Mouse (Mus musculus) thymus, adult 2 months (tissue): ENCODE results near the gene C530008M17Rik. TPM values are rescaled to one million over a fixed set of nuclear protein-coding genes. Genes with fewer than 3 reads are reported as not detected.

Source experiments
- DNase-seq: peaks from one replicate; pipeline ENCODE4 v3.0.0; 2021
- H3K27ac ChIP-seq: fragments of 200-500 bp; 2 replicates; pipeline ENCODE4 v1.5.1; 2012; ENCODE audit warnings: low read length, control low read depth; ENCODE audit not compliant: control insufficient read depth, insufficient read depth
- H3K27me3 ChIP-seq: fragments of 200-500 bp; 2 replicates; pipeline ENCODE4 v1.6.1; 2012; ENCODE audit warnings: mild to moderate bottlenecking, low read length, moderate library complexity, mixed read lengths; ENCODE audit not compliant: control insufficient read depth, insufficient read depth
- H3K36me3 ChIP-seq: fragments of 200-500 bp; 2 replicates; pipeline ENCODE4 v1.6.1; 2012; ENCODE audit warnings: mild to moderate bottlenecking, low read length, moderate library complexity; ENCODE audit not compliant: control insufficient read depth, insufficient read depth
- H3K4me1 ChIP-seq: fragments of 200-500 bp; replicated peaks from 2 replicates; pipeline ENCODE4 v1.6.1; 2012; ENCODE audit warnings: low read length; ENCODE audit not compliant: control insufficient read depth, insufficient read depth
- H3K4me3 ChIP-seq: fragments of 200-500 bp; 2 replicates; pipeline ENCODE4 v1.5.1; 2012; ENCODE audit warnings: mild to moderate bottlenecking, low read length, control low read depth, moderate library complexity; ENCODE audit not compliant: control insufficient read depth, insufficient read depth
- CTCF ChIP-seq: fragments of 200-500 bp; IDR thresholded peaks from 2 replicates; pipeline ENCODE4 v1.5.1; 2012; ENCODE audit warnings: mild to moderate bottlenecking, control low read depth, low read length, moderate library complexity, borderline replicate concordance; ENCODE audit not compliant: control insufficient read depth, poor library complexity, insufficient read depth; ENCODE audit errors: extremely low read depth
- POLR2A ChIP-seq: fragments of 200-500 bp; IDR thresholded peaks from 2 replicates; pipeline ENCODE4 v1.6.1; 2012; ENCODE audit warnings: mild to moderate bottlenecking, low read length, control low read depth, moderate library complexity; ENCODE audit not compliant: control insufficient read depth, poor library complexity, insufficient read depth; ENCODE audit errors: extremely low read depth
- WGBS: fragments of 180-500 bp; shearing (Covaris S2); methylation state at CpG from one replicate; pipeline ENCODE4 v1.1.7; 2018; 5-methylcytosine and 5-hydroxymethylcytosine counted together
- polyA plus RNA-seq: library from polyadenylated mRNA; depleted of rRNA; stranded (reverse); fragments of >200 nt; gene quantifications from 2 replicates; pipeline ENCODE4 v1.2.3, GENCODE M21; 2012

C530008M17Rik gene
- polyA plus RNA-seq, 1 experiment, result 1.3 TPM

DNA sequence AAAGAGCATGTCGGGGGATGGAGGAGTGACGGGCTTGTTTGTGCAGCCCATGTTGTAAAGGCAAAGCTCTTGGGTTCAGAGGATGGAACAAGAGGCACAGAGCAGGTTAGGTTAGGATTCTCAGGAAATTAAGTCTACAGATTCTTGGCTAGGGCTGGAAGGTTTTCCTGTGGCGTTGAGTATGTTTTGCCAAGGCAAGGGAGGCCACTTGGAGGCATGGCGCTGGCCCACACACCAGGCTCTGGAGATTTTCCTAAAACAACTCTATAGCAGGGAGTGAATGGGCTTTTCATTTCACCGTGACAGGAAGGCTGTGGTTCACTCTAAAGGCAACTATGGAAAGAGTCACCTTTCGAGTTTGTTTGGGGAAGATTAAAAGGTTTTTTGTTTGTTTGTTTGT, 32.3 kb downstream of the C530008M17Rik start:
- DNase-seq, result no peak
- WGBS, result 93% methylated on average over 6 of the region's 6 CpGs
- TF ChIP-seq CTCF (no peak), POLR2A (no peak)
- no peaks in the 10 kb centered on the region for H3K36me3 ChIP-seq
- no peak overlapping the region for H3K4me3 ChIP-seq
- no peaks in the 10 kb centered on the region for H3K27me3 ChIP-seq
- H3K27ac ChIP-seq, result no peak overlapping the region
- H3K4me1 ChIP-seq, result no peaks in the 10 kb centered on the region

- H3K4me1 ChIP-seq, result no peaks in the 10 kb centered on the region
Observed at GRCm38 (mm10) chr5:76690177-76690593, 33.9 kb downstream of the C530008M17Rik start.

DNA sequence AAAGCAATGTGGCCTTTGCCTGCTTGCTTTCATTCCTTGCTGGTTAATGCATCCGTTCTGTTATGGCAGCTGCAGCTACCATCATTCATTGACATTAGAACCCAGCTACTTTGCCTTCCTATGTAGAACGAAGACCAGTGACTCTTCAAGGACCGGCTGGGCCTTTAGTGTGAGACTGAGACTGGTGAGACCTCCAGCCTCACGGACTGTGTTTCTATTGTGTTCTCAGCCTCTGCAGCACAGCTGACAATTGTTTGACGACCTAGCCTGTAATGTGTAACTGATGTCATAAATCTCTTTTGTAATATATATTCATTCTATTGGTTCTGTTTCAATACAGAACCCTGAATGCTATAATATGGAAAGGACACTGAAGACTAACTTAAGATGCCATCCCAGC, 34.9 kb downstream of the C530008M17Rik start:
- 98% methylated on average over 5 of the region's 5 CpGs for whole genome bisulfite sequencing
- H3K27ac ChIP-seq, result no peak overlapping the region
- DNase-seq, result no peak
- TF ChIP-seq POLR2A (no peak), CTCF (no peak)
- no peaks in the 10 kb centered on the region for H3K27me3 ChIP-seq
- no peaks in the 10 kb centered on the region for H3K36me3 ChIP-seq
- H3K4me1 ChIP-seq, result no peaks in the 10 kb centered on the region
- H3K4me3 ChIP-seq, result no peak overlapping the region

More at GRCm38 (mm10) chr5:76690177-76690593, 33.9 kb downstream of the C530008M17Rik start:
- Histone ChIP-seq H3K27me3 (no peaks in the 10 kb centered on the region), H3K4me3 (no peak overlapping the region), H3K27ac (no peak overlapping the region), H3K36me3 (no peaks in the 10 kb centered on the region)
- no peak for TF ChIP-seq CTCF
- no peak for TF ChIP-seq POLR2A
- DNase-seq, result no peak
- 10% methylated on average over 5 of the region's 5 CpGs for WGBS

DNA sequence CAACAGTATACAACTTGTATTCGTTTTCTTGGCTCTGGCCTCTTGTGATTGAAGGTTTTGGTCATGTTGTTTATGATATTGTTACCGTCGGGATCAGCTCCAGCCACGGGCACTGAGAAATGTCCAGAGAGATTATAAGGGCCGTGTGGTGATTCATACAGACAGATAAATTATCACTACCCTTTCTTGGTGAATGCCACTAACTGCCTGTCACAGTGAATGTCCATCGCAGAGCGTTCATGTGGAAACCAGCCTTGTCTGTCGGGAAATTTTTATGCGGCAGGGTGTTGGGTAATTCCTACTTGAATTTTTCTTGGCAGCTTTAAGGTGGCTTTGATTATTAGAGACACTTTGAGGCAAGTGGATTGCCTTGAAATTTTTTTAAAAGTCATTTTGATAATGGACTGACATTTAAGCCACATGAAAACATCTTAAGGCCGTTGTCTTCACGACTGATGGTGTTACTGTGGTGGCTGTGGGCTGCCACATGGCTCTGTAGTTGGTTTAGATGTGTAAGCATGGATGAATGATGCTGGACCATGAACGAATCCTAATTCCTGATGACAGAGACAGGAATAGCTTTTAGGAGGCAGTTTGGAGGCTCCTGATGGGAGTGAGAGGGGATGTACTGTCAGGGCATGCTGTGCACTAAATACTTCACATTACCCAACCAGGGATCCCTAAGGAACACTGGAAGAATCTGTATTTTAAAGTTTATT, 35.6 kb downstream of the C530008M17Rik start:
- Histone ChIP-seq H3K27ac (no peak overlapping the region), H3K36me3 (no peaks in the 10 kb centered on the region), H3K27me3 (no peaks in the 10 kb centered on the region), H3K4me3 (no peak overlapping the region), H3K4me1 (no peaks in the 10 kb centered on the region)
- TF ChIP-seq POLR2A, result no peak
- 85% methylated on average over 12 of the region's 12 CpGs for WGBS
- no peak for DNase-seq

GRCm38 (mm10) chr5:76697536-76697935, 41.2 kb downstream of the C530008M17Rik start:
- TF ChIP-seq CTCF (no peak), POLR2A (no peak)
- WGBS, result 95% methylated on average over 7 of the region's 7 CpGs
- Histone ChIP-seq H3K36me3 (no peaks in the 10 kb centered on the region), H3K27me3 (no peaks in the 10 kb centered on the region), H3K4me1 (no peaks in the 10 kb centered on the region), H3K27ac (no peak overlapping the region), H3K4me3 (no peak overlapping the region)
- no peak for DNase-seq

DNA sequence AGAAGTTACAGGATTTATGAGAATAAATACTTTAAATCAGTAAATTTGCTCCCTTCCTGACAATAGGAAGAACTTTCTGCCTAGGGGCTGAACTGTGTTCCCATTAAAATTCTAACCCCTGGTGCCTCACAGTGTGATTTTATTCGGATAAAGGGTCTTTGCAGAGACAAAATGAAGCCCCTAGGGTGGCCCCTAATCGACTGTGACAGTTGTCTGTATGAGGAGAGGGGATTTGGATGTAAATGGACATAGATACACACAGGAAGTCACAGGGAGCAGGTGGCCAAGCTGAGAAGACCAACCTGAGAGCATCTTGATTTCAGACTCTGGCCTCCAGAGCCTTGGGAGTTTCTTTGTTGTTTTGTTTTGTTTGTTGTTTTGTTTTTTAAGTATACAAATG, 41.9 kb downstream of the C530008M17Rik start:
- no peak for DNase-seq
- Histone ChIP-seq H3K4me3 (no peak overlapping the region), H3K27me3 (no peaks in the 10 kb centered on the region), H3K36me3 (no peaks in the 10 kb centered on the region), H3K27ac (no peak overlapping the region), H3K4me1 (no peaks in the 10 kb centered on the region)
- TF ChIP-seq CTCF (no peak), POLR2A (no peak)
- 59% methylated on average over 2 of the region's 2 CpGs for WGBS
